Mouse (Mus musculus) 3134 (cell line): ENCODE results near the gene Pigg.

Experiments used
- DNase-seq: peaks from one replicate; pipeline ENCODE4 v3.0.0-alpha.2; 2011; ENCODE audit warnings: low spot score; ENCODE audit not compliant: insufficient read length; ENCODE audit errors: extremely low read depth

Gene Pigg

GRCm38 (mm10) chr5:108349511-108350148 is 37.2 kb downstream of the Pigg start:
- no peak for DNase-seq

DNA sequence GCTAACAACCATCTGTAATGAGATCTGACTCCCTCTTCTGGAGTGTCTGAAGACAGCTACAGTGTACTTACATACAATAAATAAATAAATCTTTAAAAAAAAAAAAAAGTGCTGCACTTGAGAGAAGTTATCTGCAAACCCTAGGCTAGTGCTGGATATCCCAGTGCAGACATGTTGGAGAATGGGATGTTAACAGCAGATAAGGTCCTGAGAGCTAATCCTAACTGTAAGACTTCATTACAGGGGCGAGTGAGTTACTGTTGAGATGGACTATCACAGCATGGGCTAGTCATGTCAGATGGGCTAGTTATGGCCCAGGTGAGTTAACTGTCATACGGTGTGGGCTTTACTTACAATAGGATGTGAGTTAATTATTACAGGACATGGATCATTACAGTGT is 41.6 kb downstream of the Pigg start:
- DNase-seq = no peak

DNA sequence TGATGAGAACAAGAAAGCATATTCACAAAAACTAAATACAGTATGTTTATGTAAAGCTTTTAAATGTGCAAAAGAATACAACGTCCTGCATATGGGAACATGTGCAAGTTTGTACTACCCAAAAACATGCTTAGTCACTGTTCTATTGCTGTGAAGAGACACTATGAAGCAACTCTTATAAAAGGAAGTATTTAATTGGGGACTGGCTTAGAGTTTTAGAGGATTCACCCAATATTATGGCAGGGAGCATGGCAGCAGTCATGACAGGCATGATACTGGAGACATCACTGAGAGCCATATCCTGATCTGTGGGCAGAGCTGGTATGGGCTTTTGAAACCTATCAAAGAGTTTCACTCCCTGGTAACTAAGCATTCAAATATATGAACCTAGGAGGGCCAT is 45.5 kb downstream of the Pigg start:
- DNase-seq = no peak

- no peak for DNase-seq
Observed at GRCm38 (mm10) chr5:108359491-108359890, 47.1 kb downstream of the Pigg start.

- DNase-seq = no peak
Observed at GRCm38 (mm10) chr5:108360211-108360610, 47.8 kb downstream of the Pigg start.

DNA sequence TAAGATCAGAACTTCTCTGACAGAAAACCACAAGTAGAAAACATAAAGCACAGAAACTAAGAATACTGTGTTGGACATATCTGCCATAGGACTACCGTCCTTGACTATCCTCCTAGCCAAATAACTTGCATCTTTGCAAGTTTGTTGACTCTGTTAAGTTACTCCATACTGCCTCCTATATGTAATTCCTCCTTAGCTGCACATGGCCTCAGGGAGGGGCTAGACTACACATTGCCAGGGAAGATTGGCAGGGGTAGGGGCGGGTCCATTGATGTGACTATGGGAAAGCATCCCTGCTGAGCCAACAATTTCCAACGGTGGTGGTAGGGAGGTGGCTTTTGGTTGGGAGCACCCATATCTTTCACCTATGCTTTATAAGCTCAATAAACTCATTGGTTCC is 49.9 kb downstream of the Pigg start:
- no peak for DNase-seq

DNA sequence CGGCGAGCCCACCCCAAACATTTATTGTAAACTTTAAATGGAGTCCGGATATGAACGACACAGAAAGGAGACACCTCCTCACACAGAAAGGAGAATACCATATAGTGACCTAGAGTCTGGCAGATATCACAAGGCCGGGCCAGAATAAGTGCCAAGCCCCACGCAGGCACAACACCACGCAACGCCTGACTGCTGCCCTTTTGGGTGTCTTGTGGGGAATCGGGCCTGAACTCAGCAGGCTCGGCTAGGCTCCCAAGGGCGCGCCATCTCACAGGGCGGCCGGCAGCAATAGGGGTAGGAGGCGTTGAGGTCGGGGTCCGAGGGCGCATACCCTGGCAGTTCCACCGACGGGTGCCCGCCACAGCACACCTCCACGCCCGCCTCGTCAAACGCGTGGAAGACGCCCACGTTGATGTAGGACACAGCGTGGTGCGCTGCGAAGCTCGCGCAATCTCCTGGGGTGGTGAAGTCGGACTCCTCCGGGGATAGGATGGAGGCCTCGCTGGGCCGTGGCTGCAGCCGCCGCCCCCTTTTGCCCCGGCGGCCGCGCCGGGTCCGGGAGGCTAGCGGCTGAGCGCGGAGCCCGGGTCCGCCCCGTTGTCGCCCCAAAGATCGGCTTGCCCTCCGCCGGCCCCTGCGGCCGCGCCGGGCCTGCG is 54.0 kb downstream of the Pigg start:
- DNase-seq = no peak

DNA sequence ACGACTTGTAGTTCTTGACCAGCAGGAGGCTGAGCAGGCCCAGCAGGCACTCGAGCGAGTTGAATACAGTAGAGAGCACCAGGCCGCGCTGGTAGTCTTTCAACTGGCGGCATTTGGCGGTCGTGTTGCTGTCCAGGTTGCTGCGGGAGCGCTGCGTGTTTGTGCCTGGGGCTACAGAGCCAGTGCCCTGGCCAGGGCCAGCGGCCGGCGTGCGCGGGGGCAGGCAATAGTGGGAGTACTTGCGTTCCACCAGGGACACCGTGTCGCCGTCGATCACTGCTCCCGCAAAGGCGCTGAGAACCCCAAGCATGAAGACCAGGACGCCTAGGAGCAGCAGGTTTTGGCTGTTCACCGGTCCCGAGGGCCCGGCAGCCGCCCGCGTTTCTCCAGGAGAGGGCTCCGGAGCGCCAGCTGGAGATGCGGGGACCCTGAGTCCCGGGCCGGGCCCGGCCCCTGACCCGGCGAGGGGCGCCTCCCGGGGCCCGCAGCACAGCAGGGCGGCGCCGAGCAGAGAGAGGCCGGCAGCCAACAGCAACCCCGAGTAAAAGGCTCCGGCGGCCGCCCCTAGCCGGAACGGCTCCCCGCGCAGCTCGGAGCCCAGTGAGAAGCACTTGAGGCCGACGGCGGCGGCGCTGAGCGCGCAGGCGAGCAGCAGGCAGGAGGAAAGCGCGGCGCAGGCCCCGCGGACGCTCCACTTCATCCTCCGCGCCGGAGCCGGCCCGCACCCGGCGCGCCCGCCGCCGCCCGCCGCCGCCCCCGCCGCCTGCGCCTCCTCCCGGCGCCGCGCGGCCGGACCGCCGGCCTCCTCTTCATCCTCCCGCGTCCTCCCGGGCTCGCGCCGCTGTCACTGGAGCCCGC is 54.8 kb downstream of the Pigg start:
- DNase-seq = no peak

GRCm38 (mm10) chr5:108367871-108368332 is 55.5 kb downstream of the Pigg start, which contains the start of gene Gm42517:
Gene Gm42517, minus strand, starts transcription at chr5:108367922.
- DNase-seq = no peak

GRCm38 (mm10) chr5:108368446-108368845 is 56.0 kb downstream of the Pigg start:
- no peak for DNase-seq

GRCm38 (mm10) chr5:108368851-108369621 is 56.6 kb downstream of the Pigg start:
- DNase-seq = no peak

DNA sequence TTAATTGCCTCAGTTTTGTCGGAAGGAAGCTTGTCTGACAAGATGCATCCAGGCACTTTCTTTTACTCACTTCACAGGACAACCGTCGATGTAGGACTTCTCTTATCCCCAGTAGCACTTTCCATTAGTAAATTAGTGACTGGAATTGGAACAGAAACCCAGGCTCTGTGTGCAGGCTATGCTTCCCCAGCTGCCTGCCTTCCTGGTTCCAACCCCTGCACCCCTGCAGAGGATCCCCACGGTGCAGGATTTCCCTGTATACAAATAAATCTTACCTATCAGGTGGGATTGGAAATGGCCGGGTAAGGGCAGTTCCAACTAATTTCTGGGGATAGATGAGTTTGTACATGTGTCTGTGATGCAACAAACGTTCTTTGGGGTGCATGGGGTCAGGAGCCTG is 57.6 kb downstream of the Pigg start:
- DNase-seq = no peak

GRCm38 (mm10) chr5:108374079-108374478 is 61.7 kb downstream of the Pigg start:
- no peak for DNase-seq

DNA sequence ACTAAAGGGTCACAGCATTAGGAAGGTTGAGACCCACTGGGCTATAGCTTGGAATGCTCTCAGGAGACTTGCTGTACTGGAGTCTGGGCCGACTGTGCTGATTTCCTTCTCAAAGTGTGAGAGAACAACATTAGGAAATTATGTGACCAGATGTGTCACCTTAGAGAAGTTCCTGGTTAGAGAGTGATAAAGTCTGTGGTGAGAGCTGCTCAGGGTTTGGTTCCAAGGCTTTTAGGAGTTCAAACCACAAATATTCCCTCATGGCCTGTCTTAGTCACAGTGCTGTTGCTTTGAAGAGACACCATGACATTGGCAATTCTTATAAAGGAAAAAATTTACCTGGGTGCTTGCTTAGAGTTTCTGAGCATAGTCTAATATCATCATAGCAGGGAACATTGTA is 63.6 kb downstream of the Pigg start:
- peak; percentile 42 for DNase-seq

DNA sequence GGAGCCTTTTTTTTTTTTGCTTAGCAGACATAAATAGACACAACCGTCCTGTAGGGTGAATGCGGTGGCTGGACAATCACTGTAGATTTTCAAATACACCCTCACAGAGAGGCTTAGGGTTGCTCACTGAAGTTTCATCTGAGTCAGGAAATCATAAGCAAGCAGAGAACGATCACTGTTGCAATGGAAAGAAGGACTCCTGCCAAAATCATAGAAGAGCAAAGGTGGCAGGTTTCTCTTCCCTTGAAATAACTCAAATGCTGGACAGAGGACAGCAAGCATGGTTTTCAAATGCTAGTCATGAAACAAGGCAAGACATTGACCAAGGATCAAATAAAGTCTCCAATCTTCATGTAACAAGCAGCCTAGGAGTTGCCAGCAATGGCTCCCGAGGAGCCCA is 65.9 kb downstream of the Pigg start:
- no peak for DNase-seq

DNA sequence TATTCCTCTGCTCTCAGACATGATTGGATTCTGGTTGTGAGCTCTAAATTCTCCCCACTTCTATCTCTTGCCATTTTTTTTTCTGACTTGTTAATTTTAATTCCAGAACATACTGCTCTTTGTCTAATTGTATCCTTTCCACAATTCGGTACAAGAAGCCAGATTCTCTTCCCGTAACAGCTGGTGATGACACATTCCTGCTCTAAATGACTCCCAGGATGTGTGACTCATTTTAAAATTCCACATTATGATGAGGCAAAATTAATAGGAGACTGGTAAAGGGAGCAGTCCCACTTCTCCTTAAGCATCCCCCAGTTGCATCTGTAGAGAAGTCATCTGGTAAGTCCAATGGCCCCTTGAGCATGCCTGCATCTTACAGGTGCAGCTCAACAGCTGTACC is 73.2 kb downstream of the Pigg start:
- DNase-seq = peak; percentile 35

- no peak for DNase-seq
Observed at GRCm38 (mm10) chr5:108386449-108386848, 74.0 kb downstream of the Pigg start.

GRCm38 (mm10) chr5:108388201-108388600 is 75.8 kb downstream of the Pigg start, which contains the start of gene Pde6b:
Gene Pde6b, plus strand, starts transcription at chr5:108388391.
- DNase-seq = no peak

- no peak for DNase-seq
Observed at GRCm38 (mm10) chr5:108389744-108390143, 77.3 kb downstream of the Pigg start.
